Mouse (Mus musculus) cerebellum, adult 2 months (tissue): Measurements from ENCODE around the gene Scarb2. TPM values are rescaled to one million over a fixed set of nuclear protein-coding genes. Genes with fewer than 3 reads are reported as not detected.

ENCODE experiments used
- DNase-seq, 2 experiments: peaks; one replicate each; pipeline ENCODE4 v3.0.0; 2021
- H3K27ac ChIP-seq: fragments of 200-500 bp; 2 replicates; pipeline ENCODE4 v1.5.1; 2012; ENCODE audit warnings: low read length, control low read depth, inconsistent platforms; ENCODE audit not compliant: insufficient read depth
- H3K27me3 ChIP-seq: fragments of 200-500 bp; 2 replicates; pipeline ENCODE4 v1.6.1; 2012; ENCODE audit warnings: inconsistent platforms, mild to moderate bottlenecking, low read length, moderate library complexity; ENCODE audit not compliant: control insufficient read depth, insufficient read depth
- H3K4me1 ChIP-seq: fragments of 200-500 bp; 2 replicates; pipeline ENCODE4 v1.6.1; 2011; ENCODE audit warnings: low read length; ENCODE audit not compliant: control insufficient read depth, insufficient read depth
- H3K4me3 ChIP-seq: fragments of 200-500 bp; replicated peaks from 2 replicates; pipeline ENCODE3; 2011; ENCODE audit warnings: mild to moderate bottlenecking, low read depth, low read length, control low read depth; ENCODE audit not compliant: insufficient read depth
- CTCF ChIP-seq: fragments of 200-500 bp; IDR thresholded peaks from 2 replicates; pipeline ENCODE4 v1.5.1; 2011; ENCODE audit warnings: low read depth, mild to moderate bottlenecking, control low read depth, low read length, moderate library complexity, borderline replicate concordance; ENCODE audit not compliant: insufficient read depth
- POLR2A ChIP-seq: fragments of 200-500 bp; IDR thresholded peaks from 2 replicates; pipeline ENCODE4 v1.6.1; 2011; ENCODE audit warnings: low read length, control low read depth, borderline replicate concordance; ENCODE audit not compliant: insufficient read depth
- WGBS: fragments of 180-500 bp; shearing (Covaris S2); methylation state at CpG from one replicate; pipeline ENCODE4 v1.1.7; 2018; 5-methylcytosine and 5-hydroxymethylcytosine counted together
- polyA plus RNA-seq: library from polyadenylated mRNA; depleted of rRNA; stranded (reverse); fragments of >200 nt; gene quantifications from 2 replicates; pipeline ENCODE4 v1.2.3, GENCODE M21; 2012

Gene Scarb2
- polyA plus RNA-seq, 1 experiment: 72.1 TPM

DNA sequence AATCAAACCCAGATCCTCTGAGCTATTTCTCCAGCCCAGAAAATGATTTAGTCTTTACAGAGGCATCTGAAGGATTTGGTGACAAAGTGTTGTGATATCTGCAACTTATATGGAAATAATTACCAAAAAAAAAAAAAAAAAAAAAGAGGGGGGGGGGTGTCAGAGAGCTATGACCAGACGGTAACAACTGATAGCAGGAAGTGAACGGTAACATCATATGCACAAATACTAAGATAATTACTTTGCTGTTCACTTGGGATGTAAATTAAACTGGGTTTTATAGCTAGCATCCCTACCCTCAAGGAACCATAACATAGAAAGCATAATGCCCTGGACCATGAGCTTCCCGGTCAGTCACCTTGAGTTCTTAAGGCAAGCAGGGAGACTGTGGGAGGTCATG is 16.3 kb downstream of the Scarb2 start:
- no peak for TF ChIP-seq CTCF
- TF ChIP-seq POLR2A: no peak
- WGBS: 89% methylated on average over 3 of the region's 3 CpGs
- peaks cover 7% of the 10 kb centered on the region; the same call in 1 of the 2 replicates for H3K4me1 ChIP-seq
- no peak overlapping the region for H3K4me3 ChIP-seq
- DNase-seq: no peak
- no peaks in the 10 kb centered on the region for H3K27me3 ChIP-seq
- H3K27ac ChIP-seq: no peak overlapping the region

GRCm38 (mm10) chr5:92489503-92489902 is 17.1 kb downstream of the Scarb2 start:
- peaks cover 7% of the 10 kb centered on the region; the same call in 1 of the 2 replicates for H3K4me1 ChIP-seq
- peak in 1 of 2 experiments; percentile 44 for DNase-seq
- H3K27ac ChIP-seq: no peak overlapping the region
- H3K4me3 ChIP-seq: no peak overlapping the region
- no peaks in the 10 kb centered on the region for H3K27me3 ChIP-seq
- 23% methylated on average over 4 of the region's 4 CpGs for WGBS
- no peak for TF ChIP-seq CTCF

- Histone ChIP-seq H3K27ac (no peak overlapping the region), H3K4me3 (no peak overlapping the region), H3K4me1 (peaks cover 7% of the 10 kb centered on the region; the same call in 1 of the 2 replicates), H3K27me3 (no peaks in the 10 kb centered on the region)
- TF ChIP-seq CTCF: no peak
- TF ChIP-seq POLR2A: no peak
- WGBS: 19% methylated on average over 7 of the region's 7 CpGs
- peak in 1 of 2 experiments; percentile 36 for DNase-seq
Measured at GRCm38 (mm10) chr5:92488961-92489360, 17.7 kb downstream of the Scarb2 start.

DNA sequence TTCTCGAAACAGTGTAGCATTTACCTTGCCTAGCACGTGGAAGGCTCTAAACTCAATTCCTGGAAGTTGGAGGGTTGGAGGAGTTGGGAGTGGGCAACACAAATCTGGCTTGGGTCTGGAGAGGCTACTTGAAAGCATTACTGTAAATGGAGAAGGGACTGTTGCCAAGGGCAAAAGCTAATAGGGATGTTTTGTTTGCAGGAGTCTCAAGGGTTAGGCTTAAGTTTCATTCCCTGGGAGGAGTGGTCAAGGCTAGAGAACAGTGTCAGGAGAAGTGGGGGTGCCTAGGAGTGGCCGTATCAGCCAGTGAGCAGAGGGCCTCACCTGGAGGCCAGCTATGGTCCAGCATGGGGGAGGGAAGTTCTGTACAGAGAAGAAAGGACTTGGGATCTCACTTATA is 18.2 kb downstream of the Scarb2 start:
- Histone ChIP-seq H3K4me3 (no peak overlapping the region), H3K27ac (no peak overlapping the region), H3K4me1 (peaks cover 7% of the 10 kb centered on the region; the same call in 1 of the 2 replicates), H3K27me3 (no peaks in the 10 kb centered on the region)
- TF ChIP-seq POLR2A: no peak
- no peak for TF ChIP-seq CTCF
- DNase-seq: no peak
- 71% methylated on average over 3 of the region's 3 CpGs for WGBS

DNA sequence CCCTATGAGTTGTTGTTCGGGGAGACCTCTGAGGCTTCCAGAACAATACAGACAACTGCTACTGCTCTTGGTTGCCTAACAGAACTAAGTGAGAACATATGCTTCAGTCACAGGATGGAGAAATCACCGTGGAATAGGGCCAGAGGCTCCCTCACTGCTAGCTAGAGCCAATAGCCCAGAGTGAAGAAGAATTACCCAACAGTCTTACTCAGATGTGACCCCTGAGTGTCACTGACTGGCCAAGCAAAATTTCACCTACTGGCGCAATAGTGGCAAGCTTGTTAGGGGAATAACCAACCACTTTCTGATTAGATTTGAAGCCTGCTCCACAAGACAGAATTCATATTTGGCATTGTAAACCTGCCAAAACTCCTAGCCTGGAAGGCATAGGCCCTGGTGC is 19.9 kb downstream of the Scarb2 start:
- H3K4me3 ChIP-seq: no peak overlapping the region
- TF ChIP-seq POLR2A (no peak), CTCF (no peak)
- H3K4me1 ChIP-seq: peaks cover 7% of the 10 kb centered on the region; the same call in 1 of the 2 replicates
- no peaks in the 10 kb centered on the region for H3K27me3 ChIP-seq
- WGBS: 37% methylated on average over 3 of the region's 3 CpGs
- peak in 1 of 2 experiments; percentile 45 for DNase-seq
- no peak overlapping the region for H3K27ac ChIP-seq

GRCm38 (mm10) chr5:92484880-92485279 is 21.8 kb downstream of the Scarb2 start:
- H3K27ac ChIP-seq: no peak overlapping the region
- no peaks in the 10 kb centered on the region for H3K27me3 ChIP-seq
- 86% methylated on average over 7 of the region's 7 CpGs for WGBS
- H3K4me1 ChIP-seq: peaks cover 7% of the 10 kb centered on the region; the same call in 1 of the 2 replicates
- no peak for TF ChIP-seq POLR2A
- H3K4me3 ChIP-seq: no peak overlapping the region
- DNase-seq: no peak

DNA sequence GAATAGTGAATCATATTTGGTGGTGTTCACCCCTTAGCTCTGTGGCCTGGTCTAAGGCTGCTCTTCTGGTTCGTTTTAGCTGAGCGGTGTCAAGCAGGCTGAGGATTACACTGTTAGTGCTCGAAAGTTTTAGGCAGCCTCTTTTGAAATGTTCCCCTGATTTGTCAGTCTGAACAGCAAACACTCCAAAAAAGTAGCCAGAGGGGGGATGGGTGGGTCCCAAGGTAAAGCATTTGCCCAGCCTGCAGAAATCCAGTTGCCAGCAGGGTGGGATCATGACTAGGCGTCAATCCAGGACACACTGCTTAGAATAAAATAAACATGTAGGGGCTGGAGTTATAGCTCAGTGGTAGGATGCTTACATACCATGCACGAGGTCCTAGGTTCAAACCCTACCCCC is 33.8 kb downstream of the Scarb2 start:
- WGBS: 81% methylated on average over 5 of the region's 5 CpGs
- H3K27me3 ChIP-seq: no peaks in the 10 kb centered on the region
- TF ChIP-seq POLR2A: no peak
- TF ChIP-seq CTCF: no peak
- no peak overlapping the region for H3K27ac ChIP-seq
- DNase-seq: no peak
- H3K4me1 ChIP-seq: peaks cover 7% of the 10 kb centered on the region; the same call in 1 of the 2 replicates
- no peak overlapping the region for H3K4me3 ChIP-seq

- WGBS: 89% methylated on average over 4 of the region's 4 CpGs
- no peak for DNase-seq
- H3K4me1 ChIP-seq: peaks cover 7% of the 10 kb centered on the region; the same call in 1 of the 2 replicates
Measured at GRCm38 (mm10) chr5:92471531-92471930, 35.1 kb downstream of the Scarb2 start.

More at GRCm38 (mm10) chr5:92471531-92471930, 35.1 kb downstream of the Scarb2 start:
- H3K4me3 ChIP-seq: no peak overlapping the region
- H3K27me3 ChIP-seq: no peaks in the 10 kb centered on the region
- no peak overlapping the region for H3K27ac ChIP-seq
- TF ChIP-seq POLR2A (no peak), CTCF (no peak)
